Mouse (Mus musculus): ENCODE results near the gene Hist1h4i. TPM values are rescaled to one million over a fixed set of nuclear protein-coding genes. Genes with fewer than 3 reads are reported as not detected.

Gene Hist1h4i
- total RNA-seq, 2 experiments from 2014 or later, result 45.9 to 47.6 TPM

GRCm38 (mm10) chr13:22020901-22021339, 20.2 kb downstream of the Hist1h4i start:
- DNase-seq (ENCODE audit: extremely low spot score in 1 of 2, low spot score in 2 of 2), result no peak
- intact Hi-C loops (cut with DNase I), result loop anchor here (5.0 to 10.0 kb wide), 3 partner anchors 89 to 1414 kb away; partner anchors contain the start of genes Hist1h2ai, Hist1h2bl and Hist1h3h

GRCm38 (mm10) chr13:22019934-22020835, 21.0 kb downstream of the Hist1h4i start:
- intact Hi-C loops (cut with DNase I), result loop anchor here (5.0 to 10.0 kb wide), 3 partner anchors 88 to 1415 kb away; partner anchors contain the start of genes Hist1h2ai, Hist1h2bl and Hist1h3h
- no peak for DNase-seq (ENCODE audit: extremely low spot score in 1 of 2, low spot score in 2 of 2)

GRCm38 (mm10) chr13:22015479-22016450, 25.4 kb downstream of the Hist1h4i start:
- intact Hi-C loops (cut with DNase I), result no loop called here
- peak; percentile 56 to 61 for DNase-seq (ENCODE audit: extremely low spot score in 1 of 2, low spot score in 2 of 2)

GRCm38 (mm10) chr13:22014411-22014845, 26.7 kb downstream of the Hist1h4i start:
- no peak for DNase-seq (ENCODE audit: extremely low spot score in 1 of 2, low spot score in 2 of 2)

GRCm38 (mm10) chr13:22013716-22014115, 27.4 kb downstream of the Hist1h4i start:
- DNase-seq (ENCODE audit: extremely low spot score in 1 of 2, low spot score in 2 of 2), result no peak
- intact Hi-C loops (cut with DNase I), result no loop called here

More at GRCm38 (mm10) chr13:22014411-22014845, 26.7 kb downstream of the Hist1h4i start:
- intact Hi-C loops (cut with DNase I), result no loop called here

GRCm38 (mm10) chr13:22009642-22010041, 31.5 kb downstream of the Hist1h4i start, which contains the start of gene Prss16:
Gene Prss16 (minus strand): TSS chr13:22009742.
- intact Hi-C loops (cut with DNase I), result no loop called here
- no peak for DNase-seq (ENCODE audit: extremely low spot score in 1 of 2, low spot score in 2 of 2)

- no peak for DNase-seq (ENCODE audit: extremely low spot score in 1 of 2, low spot score in 2 of 2)
- intact Hi-C loops (cut with DNase I), result no loop called here
Measured at GRCm38 (mm10) chr13:22008707-22009106, 32.5 kb downstream of the Hist1h4i start.

GRCm38 (mm10) chr13:22007872-22008271, 33.3 kb downstream of the Hist1h4i start:
- DNase-seq (ENCODE audit: extremely low spot score in 1 of 2, low spot score in 2 of 2), result no peak
- intact Hi-C loops (cut with DNase I), result no loop called here

GRCm38 (mm10) chr13:22007121-22007510, 34.0 kb downstream of the Hist1h4i start:
- intact Hi-C loops (cut with DNase I), result no loop called here
- DNase-seq (ENCODE audit: extremely low spot score in 1 of 2, low spot score in 2 of 2), result no peak

GRCm38 (mm10) chr13:22006334-22007120, 34.6 kb downstream of the Hist1h4i start:
- no peak for DNase-seq (ENCODE audit: extremely low spot score in 1 of 2, low spot score in 2 of 2)
- intact Hi-C loops (cut with DNase I), result no loop called here

GRCm38 (mm10) chr13:22005605-22006333, 35.4 kb downstream of the Hist1h4i start:
- intact Hi-C loops (cut with DNase I), result no loop called here

GRCm38 (mm10) chr13:22001823-22002222, 39.3 kb downstream of the Hist1h4i start:
- intact Hi-C loops (cut with DNase I), result no loop called here
- DNase-seq (ENCODE audit: extremely low spot score in 1 of 2, low spot score in 2 of 2), result no peak

More at GRCm38 (mm10) chr13:22005605-22006333, 35.4 kb downstream of the Hist1h4i start:
- peak in 1 of 2 experiments; percentile 53 for DNase-seq (ENCODE audit: extremely low spot score in 1 of 2, low spot score in 2 of 2)

GRCm38 (mm10) chr13:22001346-22001745, 39.8 kb downstream of the Hist1h4i start:
- intact Hi-C loops (cut with DNase I), result no loop called here
- DNase-seq (ENCODE audit: extremely low spot score in 1 of 2, low spot score in 2 of 2), result no peak

GRCm38 (mm10) chr13:21999147-21999546, 42.0 kb downstream of the Hist1h4i start:
- DNase-seq (ENCODE audit: extremely low spot score in 1 of 2, low spot score in 2 of 2), result no peak
- intact Hi-C loops (cut with DNase I), result no loop called here

- intact Hi-C loops (cut with DNase I), result no loop called here
- DNase-seq (ENCODE audit: extremely low spot score in 1 of 2, low spot score in 2 of 2), result no peak
Measured at GRCm38 (mm10) chr13:21998412-21998811, 42.8 kb downstream of the Hist1h4i start.

- no peak for DNase-seq (ENCODE audit: extremely low spot score in 1 of 2, low spot score in 2 of 2)
- intact Hi-C loops (cut with DNase I), result no loop called here
Measured at GRCm38 (mm10) chr13:21997821-21998220, 43.3 kb downstream of the Hist1h4i start.

GRCm38 (mm10) chr13:21997201-21997820, 43.9 kb downstream of the Hist1h4i start:
- no peak for DNase-seq (ENCODE audit: extremely low spot score in 1 of 2, low spot score in 2 of 2)
- intact Hi-C loops (cut with DNase I), result no loop called here
